Mouse (Mus musculus): Measurements from ENCODE around the gene Polh.

DNA sequence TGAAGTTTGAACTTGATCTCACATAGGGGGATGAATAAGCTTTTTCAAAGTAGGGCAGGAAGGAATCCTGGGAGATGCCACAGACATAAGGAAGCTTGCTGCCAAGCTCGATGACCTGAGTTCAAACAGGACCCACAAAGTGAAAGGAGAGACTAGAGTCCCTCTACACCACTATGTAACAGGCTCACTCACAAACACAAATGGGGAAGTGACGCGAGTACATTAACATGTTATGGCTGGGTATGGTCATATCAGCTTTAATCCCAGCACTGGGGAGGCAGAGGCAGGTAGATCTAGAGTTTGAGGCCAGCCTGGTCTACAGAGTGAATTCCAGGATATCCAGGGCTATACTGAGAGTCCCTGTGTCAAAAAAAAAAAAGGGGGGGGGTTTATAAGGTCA is 48.1 kb downstream of the Polh start:
- TF ChIP-seq GATA1 (IDR thresholded peaks at IDR 0.05; ENCODE audit: low read length) (no peak), TAL1 (IDR thresholded peaks at IDR 0.05; ENCODE audit: low read length) (no peak)
